Comparison of ENCODE assay signal across 20 mouse cellular contexts in genomic region chr2:120107446-120107845, GRCm38 (mm10). TPM values are rescaled to one million over a fixed set of nuclear protein-coding genes. Genes with fewer than 3 reads are reported as not detected.
DNase-seq lines count a peak whose midpoint lies in the region; ATAC-seq and TF ChIP-seq lines count a peak whose summit lies in the region.
"Had no signal": no experiment of that assay in that cellular context is flagged by ENCODE, and none has a peak within 500 bp of the region (broad histone marks: within the 10 kb centered on the region; RNA-seq: fewer than 3 reads in every experiment).

No protein-coding gene starts in this region.

- no peak overlapping the region for H3K4me2 ChIP-seq in heart, embryonic 14.5 days (ENCODE audit: low read length)
- no peak overlapping the region for H3K4me2 ChIP-seq in heart, embryonic 11.5 days
- H3K4me2 ChIP-seq in hindbrain, embryonic 12.5 days (replicated peaks) = no peak overlapping the region
- H3K4me2 ChIP-seq: embryonic facial prominence, embryonic 12.5 days; forebrain, embryonic 15.5 days had no signal

- H3K79me2 ChIP-seq in heart, adult 2 months (replicated peaks; ENCODE audit: control insufficient read depth, insufficient read depth, low read length) = no peaks in the 10 kb centered on the region

- TF ChIP-seq CTCF in heart, adult 2 months (IDR thresholded peaks at IDR 0.05) = no peak
- no peak for TF ChIP-seq CTCF in kidney, adult 2 months (conservative IDR thresholded peaks at IDR 0.05; ENCODE audit: insufficient read depth, insufficient read length, low read depth, low read length)

- no peak for ATAC-seq in heart, embryonic 14.5 days (ENCODE audit: insufficient number of reproducible peaks, insufficient read depth, low FRiP score, low read depth)
- ATAC-seq in heart, embryonic 11.5 days (replicated peaks; ENCODE audit: insufficient number of reproducible peaks, low FRiP score, low TSS enrichment) = no peak
- ATAC-seq in hindbrain, embryonic 12.5 days (ENCODE audit: low FRiP score) = no peak
- ATAC-seq: activated CD4-positive, CD25-positive, alpha-beta regulatory T cell, adult 4 months; forebrain, embryonic 15.5 days; hindbrain, embryonic 16.5 days; inflammation-experienced regulatory T-cells, adult 6 months; intestine, postnatal 0 days; Patski had no signal

- H3K4me1 ChIP-seq in heart, adult 2 months (ENCODE audit: control insufficient read depth, insufficient read depth, low read length) = peaks cover 35% of the 10 kb centered on the region
- peaks cover 17 to 55% of the 10 kb centered on the region in 2 experiments for H3K4me1 ChIP-seq in heart, embryonic 14.5 days (ENCODE audit: control insufficient read depth in 2 of 2, insufficient read depth in 2 of 2, low read length in 2 of 2)
- H3K4me1 ChIP-seq in heart, embryonic 11.5 days (ENCODE audit: control insufficient read depth, insufficient read depth, low read length) = peaks cover 46% of the 10 kb centered on the region
- no peaks in the 10 kb centered on the region for H3K4me1 ChIP-seq in kidney, adult 2 months (ENCODE audit: control insufficient read depth, insufficient read depth, low read length)
- no peaks in the 10 kb centered on the region for H3K4me1 ChIP-seq in hindbrain, embryonic 12.5 days

- H3K9ac ChIP-seq in heart, adult 2 months (ENCODE audit: low read depth, low read length) = no peak overlapping the region
- H3K9ac ChIP-seq in heart, embryonic 14.5 days (ENCODE audit: low read length) = no peak overlapping the region
- H3K9ac ChIP-seq in heart, embryonic 11.5 days (ENCODE audit: low read depth, low read length) = no peak overlapping the region
- no peak overlapping the region for H3K9ac ChIP-seq in hindbrain, embryonic 12.5 days
- H3K9ac ChIP-seq: embryonic facial prominence, embryonic 12.5 days; forebrain, embryonic 15.5 days had no signal

- no peak for DNase-seq in heart, adult 2 months
- no peak for DNase-seq in heart, postnatal 10 days
- DNase-seq in kidney, adult 2 months = no peak
- no peak for DNase-seq in kidney, adult 18-20 months
- DNase-seq: adrenal gland, postnatal 14 days; cerebellum, adult 11-12 months; cerebellum, adult 9-10 months; cerebellum, postnatal 25 days; gastrocnemius, postnatal 14 days had no signal

- no peak overlapping the region for H3K4me3 ChIP-seq in heart, adult 2 months
- H3K4me3 ChIP-seq in heart, embryonic 14.5 days (ENCODE audit: control insufficient read depth in 1 of 2, insufficient read depth in 1 of 2, low read depth in 1 of 2, low read length in 2 of 2) = no peak overlapping the region
- H3K4me3 ChIP-seq in heart, embryonic 11.5 days (ENCODE audit: low read depth, low read length) = no peak overlapping the region
- no peak overlapping the region for H3K4me3 ChIP-seq in kidney, adult 2 months (ENCODE audit: insufficient read depth, low read depth, low read length)
- no peak overlapping the region for H3K4me3 ChIP-seq in hindbrain, embryonic 12.5 days
- H3K4me3 ChIP-seq: embryonic facial prominence, embryonic 12.5 days; forebrain, embryonic 15.5 days had no signal

- peaks cover 67% of the 10 kb centered on the region for H3K36me3 ChIP-seq in heart, adult 2 months (ENCODE audit: control insufficient read depth, insufficient read depth, low read length)
- peaks cover 9% of the 10 kb centered on the region; the same call in 1 of the 2 replicates for H3K36me3 ChIP-seq in heart, embryonic 14.5 days (ENCODE audit: control insufficient read depth, insufficient read depth, low read length)
- H3K36me3 ChIP-seq in heart, embryonic 11.5 days (ENCODE audit: control insufficient read depth, insufficient read depth, low read length) = no peaks in the 10 kb centered on the region
- H3K36me3 ChIP-seq in kidney, adult 2 months (ENCODE audit: control insufficient read depth, insufficient read depth, low read length) = no peaks in the 10 kb centered on the region
- H3K36me3 ChIP-seq in hindbrain, embryonic 12.5 days = no peaks in the 10 kb centered on the region
- H3K36me3 ChIP-seq: embryonic facial prominence, embryonic 12.5 days; forebrain, embryonic 15.5 days had no signal

- no peaks in the 10 kb centered on the region for H3K9me3 ChIP-seq in heart, embryonic 14.5 days (ENCODE audit: control insufficient read depth, low read length)
- H3K9me3 ChIP-seq in heart, embryonic 11.5 days (replicated peaks; ENCODE audit: control insufficient read depth, low read length) = no peaks in the 10 kb centered on the region
- no peaks in the 10 kb centered on the region for H3K9me3 ChIP-seq in hindbrain, embryonic 12.5 days (replicated peaks)
- H3K9me3 ChIP-seq: embryonic facial prominence, embryonic 12.5 days; forebrain, embryonic 15.5 days had no signal

- intact Hi-C loops in heart, adult 2 months (cut with DNase I) = no loop called here
- intact Hi-C loops in heart, postnatal 10 days (cut with DNase I) = no loop called here

- WGBS in heart, adult 2 months = 69% methylated on average over 2 of the region's 2 CpGs
- WGBS in heart, embryonic 14.5 days = 36% methylated on average over 2 of the region's 2 CpGs
- 80% methylated on average over 2 of the region's 2 CpGs for WGBS in heart, embryonic 11.5 days (ENCODE audit: insufficient replicate concordance)
- 94% methylated on average over 2 of the region's 2 CpGs for WGBS in kidney, adult 2 months
- 88% methylated on average over 2 of the region's 2 CpGs for WGBS in hindbrain, embryonic 12.5 days

- no peaks in the 10 kb centered on the region for H3K27me3 ChIP-seq in heart, adult 2 months (ENCODE audit: control insufficient read depth, insufficient read depth, low read length)
- H3K27me3 ChIP-seq in heart, embryonic 14.5 days (ENCODE audit: control insufficient read depth, insufficient read depth, low read length) = no peaks in the 10 kb centered on the region
- H3K27me3 ChIP-seq in heart, embryonic 11.5 days (ENCODE audit: control insufficient read depth, insufficient read depth, low read length) = no peaks in the 10 kb centered on the region
- no peaks in the 10 kb centered on the region for H3K27me3 ChIP-seq in kidney, adult 2 months (replicated peaks; ENCODE audit: control insufficient read depth, insufficient read depth, low read length)
- H3K27me3 ChIP-seq in hindbrain, embryonic 12.5 days = no peaks in the 10 kb centered on the region
- H3K27me3 ChIP-seq: CH12.LX; embryonic facial prominence, embryonic 12.5 days; forebrain, embryonic 15.5 days; Patski had no signal

- TF ChIP-seq POLR2A in heart, adult 2 months (IDR thresholded peaks at IDR 0.05; ENCODE audit: insufficient read depth, low read depth, low read length) = no peak
- no peak for TF ChIP-seq POLR2A in kidney, adult 2 months (IDR thresholded peaks at IDR 0.05; ENCODE audit: low read depth, low read length)

- TF ChIP-seq EP300 in heart, adult 2 months (IDR thresholded peaks at IDR 0.05; ENCODE audit: insufficient read depth, low read depth, low read length) = no peak

- H3K27ac ChIP-seq in heart, adult 2 months = peak overlapping the region; percentile 83
- peak overlapping the region; percentile 73 to 83; a peak in 3 of 4 replicates for H3K27ac ChIP-seq in heart, embryonic 14.5 days (replicated peaks in 1 of 2; ENCODE audit: control insufficient read depth in 1 of 2, insufficient read depth in 1 of 2, low read depth in 2 of 2, low read length in 2 of 2)
- no peak overlapping the region for H3K27ac ChIP-seq in heart, embryonic 11.5 days (ENCODE audit: low read depth, low read length)
- H3K27ac ChIP-seq in kidney, adult 2 months (ENCODE audit: insufficient read depth, low read depth, low read length) = peak overlapping the region; percentile 91
- no peak overlapping the region for H3K27ac ChIP-seq in hindbrain, embryonic 12.5 days
- H3K27ac ChIP-seq: embryonic facial prominence, embryonic 12.5 days; forebrain, embryonic 15.5 days had no signal

RNA-seq across cellular contexts. Expression of gene Ehd4, which starts 47.0 kb away (rescaled TPM):
- 100 to 1,000 TPM; 330 to 373 TPM for total RNA-seq in heart, adult 2 months (2021)
- polyA plus RNA-seq in heart, adult 2 months (2012; rRNA removed) = 213 and 279 TPM in 2 replicates
- 100 to 1,000 TPM; 514 to 538 TPM for total RNA-seq in heart, postnatal 10 days (2021)
- 141 and 152 TPM in 2 replicates for polyA plus RNA-seq in heart, embryonic 14.5 days (2014; fragmentation: Nextera tagmentation; extraction: Ambion mirVana)
- 97.3 and 113 TPM in 2 replicates for polyA plus RNA-seq in heart, embryonic 11.5 days (2014; fragmentation: Nextera tagmentation; extraction: Ambion mirVana)
- polyA plus RNA-seq in kidney, adult 2 months (2012; rRNA removed) = 36.5 and 38.2 TPM in 2 replicates
- 17.2 and 21.8 TPM in 2 replicates for polyA plus RNA-seq in hindbrain, embryonic 12.5 days (2016; fragmentation: Nextera tagmentation; extraction: Ambion mirVana)

Comparison
In these comparisons a context has a peak if more than half of its experiments do, and no peak if none do; other contexts are left out.
1. H3K27ac ChIP-seq: peak in heart, adult 2 months (single experiment), heart, embryonic 14.5 days (2 of 2) and kidney, adult 2 months (single experiment); none in heart, embryonic 11.5 days (single experiment) and hindbrain, embryonic 12.5 days (single experiment).